Mouse (Mus musculus) embryo, embryonic 10 days (tissue): ENCODE data around the gene Trim34a.
"Not testable (repeated sequence)": the region's sequence is repeated elsewhere in the genome, so short reads cannot be mapped to it uniquely, and the experiment has no call there.

Experiments
- DNase-seq: peaks from one replicate; pipeline ENCODE4 v3.0.0-alpha.2; 2015; ENCODE audit warnings: low spot score

The Trim34a gene

DNA sequence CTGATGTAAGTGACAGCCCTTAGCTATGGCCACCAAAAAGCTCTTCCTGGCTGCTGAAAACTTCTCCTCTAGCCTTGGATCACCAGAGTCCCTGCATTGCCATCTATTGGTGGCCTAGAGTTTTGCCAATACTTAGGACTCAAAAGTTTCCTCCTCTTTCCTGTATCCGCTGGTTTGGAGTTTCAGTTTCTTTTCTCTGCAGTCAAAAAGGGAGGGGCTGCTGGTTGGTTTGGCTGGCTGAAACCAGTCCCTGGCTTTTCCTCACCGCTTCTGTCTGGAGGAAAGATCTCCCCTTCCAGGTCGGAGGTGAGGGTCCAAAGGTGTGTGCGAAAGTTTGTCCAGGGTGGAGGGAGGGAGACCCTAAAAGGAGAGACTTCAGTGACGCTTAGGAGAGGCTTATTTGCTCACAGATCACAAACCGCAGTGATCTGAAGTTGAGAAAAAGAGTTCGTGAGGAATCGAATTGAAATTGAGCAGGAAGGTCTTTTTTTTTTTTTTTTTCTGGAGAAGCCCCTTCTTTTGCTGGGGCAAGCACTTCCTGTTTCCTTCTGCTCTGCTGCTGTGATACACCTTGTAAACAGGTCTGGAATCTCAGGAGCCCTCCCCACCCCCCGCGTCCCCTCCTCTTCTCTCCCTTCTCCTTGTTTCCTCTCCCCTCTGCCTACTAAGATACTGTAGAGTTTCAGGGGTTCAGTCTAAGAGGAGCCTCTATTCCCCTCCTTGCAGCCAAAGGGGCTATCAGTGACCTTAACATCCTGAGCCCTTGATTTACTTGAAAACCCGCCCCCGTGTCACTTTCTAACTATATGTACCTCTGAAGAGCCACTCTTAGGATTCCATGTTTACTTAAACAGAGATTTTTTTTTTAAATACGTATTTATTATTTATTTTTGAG is at the start of gene Trim34a:
Gene Trim34a, plus strand, starts transcription at position 171 of the 895 bp plus-strand sequence.
- DNase-seq: peak; percentile 75

DNA sequence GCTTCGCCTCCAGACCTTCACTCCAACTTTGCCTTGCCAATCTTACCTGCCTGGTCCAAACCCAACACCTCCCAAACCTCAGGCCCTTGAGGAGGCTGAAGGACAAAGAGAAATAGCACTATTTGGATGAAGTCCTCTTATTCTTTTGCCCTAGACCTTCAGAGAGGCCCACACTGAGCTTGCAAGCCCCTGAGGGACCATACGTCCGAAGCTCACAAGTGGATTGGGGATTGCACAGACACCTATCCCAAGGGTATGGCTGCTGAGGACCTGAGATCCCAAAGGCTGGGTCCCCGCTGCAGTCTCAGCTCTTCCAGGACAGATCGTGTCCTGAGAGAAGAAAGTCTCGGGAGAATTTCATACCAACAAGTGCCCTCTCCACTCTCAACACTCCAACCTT is 48.4 kb upstream of the Trim34a start, which contains the start of gene Olfr649:
Gene Olfr649, minus strand, starts transcription at position 101 of the 400 bp plus-strand sequence.
- DNase-seq: no peak

DNA sequence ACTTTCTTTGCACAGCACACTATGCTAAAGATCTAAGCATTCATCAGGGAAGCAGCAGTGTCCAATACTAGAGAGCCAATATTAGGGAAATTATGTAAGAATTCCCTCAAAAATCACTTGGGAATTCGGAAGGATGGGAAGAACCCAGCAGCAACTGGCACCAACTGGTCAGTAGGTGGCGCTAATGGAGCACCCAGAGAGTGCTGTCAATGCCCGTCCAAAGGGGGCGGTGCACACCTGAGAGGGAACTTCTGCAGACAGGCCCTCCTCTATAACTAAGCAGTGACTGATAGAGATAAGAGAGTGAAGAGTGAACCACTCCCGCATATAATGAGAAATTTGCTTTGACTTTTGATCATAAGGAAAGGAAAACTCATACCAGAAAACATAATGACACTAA is 44.4 kb upstream of the Trim34a start:
- peak; percentile 86 for DNase-seq

DNA sequence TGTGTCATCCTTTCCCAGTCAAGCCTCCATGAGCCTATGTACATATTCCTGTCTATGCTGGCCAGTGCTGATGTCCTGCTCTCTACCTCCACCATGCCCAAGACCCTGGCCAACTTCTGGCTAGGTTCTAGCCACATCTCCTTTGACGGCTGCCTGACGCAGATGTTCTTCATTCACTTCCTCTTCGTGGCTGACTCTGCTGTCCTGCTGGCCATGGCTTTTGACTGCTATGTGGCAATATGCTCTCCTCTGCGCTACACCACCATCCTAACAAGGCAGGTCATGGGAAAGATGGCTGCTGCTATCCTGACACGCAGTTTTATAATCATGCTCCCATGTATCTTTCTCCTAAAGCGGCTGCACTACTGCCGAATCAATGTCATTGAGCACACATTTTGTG is 38.1 kb upstream of the Trim34a start:
- DNase-seq: no peak

DNA sequence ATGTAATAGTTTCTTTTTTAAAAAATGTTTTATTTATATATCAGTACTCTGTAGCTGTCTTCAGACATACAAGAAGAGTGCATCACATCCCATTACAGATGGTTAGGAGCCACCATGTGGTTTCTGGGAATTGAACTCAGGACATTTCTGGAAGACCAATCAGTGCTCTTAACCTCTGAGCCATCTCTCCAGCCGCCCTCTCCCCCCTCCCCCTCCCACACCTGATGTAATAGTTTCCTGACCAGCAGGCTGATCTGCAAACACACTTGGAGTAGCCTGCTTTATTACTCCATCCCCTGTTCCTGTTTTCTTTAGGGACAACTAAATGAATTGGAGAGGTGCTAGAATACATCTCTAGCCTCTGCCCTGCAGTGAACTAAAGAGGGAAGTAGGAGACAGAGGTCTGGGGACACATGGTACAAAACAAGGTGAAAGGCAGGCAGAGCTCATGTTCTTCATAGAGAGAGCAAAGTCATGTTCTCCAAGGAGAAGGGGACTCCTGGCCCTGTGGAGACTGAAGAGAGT is 28.2 kb upstream of the Trim34a start:
- no peak for DNase-seq

DNA sequence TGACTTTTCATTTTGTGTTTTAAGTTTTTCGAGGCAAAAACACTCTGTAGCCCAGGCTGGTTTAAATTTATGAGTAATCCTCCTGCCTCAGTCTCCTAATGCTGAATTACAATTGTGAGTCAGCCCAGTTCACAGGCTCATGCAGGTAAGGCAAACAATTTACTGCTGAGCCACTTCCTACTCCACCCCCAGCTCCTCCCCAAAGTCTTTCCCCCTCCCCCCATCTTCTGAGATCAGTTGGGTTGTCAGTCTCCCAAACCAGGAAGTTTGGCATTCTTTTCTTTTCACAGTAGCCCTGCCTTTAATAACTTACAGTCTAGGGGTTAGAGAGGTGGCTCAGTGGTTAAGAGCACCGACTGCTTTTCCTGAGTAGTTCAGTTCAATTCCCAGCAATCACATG is 26.4 kb upstream of the Trim34a start:
- no peak for DNase-seq

DNA sequence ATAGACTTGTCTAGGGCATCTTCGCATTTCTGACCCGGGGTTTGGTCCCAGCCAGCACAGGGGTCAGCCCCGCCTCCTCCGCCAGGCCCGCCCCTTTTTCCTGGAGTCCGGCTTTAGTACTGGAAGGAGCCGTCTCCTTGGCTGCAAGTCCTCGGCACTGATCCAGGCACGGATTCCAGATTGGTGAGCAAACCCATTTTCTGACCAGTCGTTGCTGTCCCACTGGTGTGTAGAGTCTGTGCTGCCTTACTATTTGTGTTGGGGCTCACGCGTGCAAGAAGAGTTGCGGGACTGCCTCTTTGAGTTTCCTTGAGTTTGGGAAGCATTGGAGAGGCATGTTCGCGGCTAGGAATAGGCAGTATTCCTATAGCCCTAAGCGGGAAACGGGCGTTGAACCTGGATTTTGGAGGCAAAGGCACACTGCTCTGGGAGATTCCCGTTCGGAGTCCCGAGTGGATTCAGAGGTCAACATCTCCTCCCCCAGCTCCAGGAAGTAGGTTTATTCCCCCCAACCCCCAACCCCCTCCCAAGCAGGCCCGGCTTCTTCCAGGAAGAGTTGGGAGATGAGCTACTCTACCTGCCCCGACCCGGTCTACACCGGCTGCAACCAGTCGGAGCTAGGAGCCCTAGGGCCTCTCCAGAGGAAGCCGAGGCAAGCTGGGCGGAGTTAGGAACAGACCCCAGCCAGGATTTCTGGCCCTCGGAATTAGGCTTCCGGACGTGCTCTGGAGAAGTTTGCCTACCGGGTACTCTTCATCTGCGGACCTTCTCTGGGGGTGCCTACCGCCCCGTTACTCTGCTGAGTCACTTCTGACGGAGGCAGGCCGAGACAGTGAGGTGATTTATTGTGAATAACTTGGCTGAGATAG is 25.3 kb upstream of the Trim34a start, which contains the start of gene Trim6:
Gene Trim6, plus strand, starts transcription at position 93 of the 869 bp plus-strand sequence.
- DNase-seq: peak; percentile 82

DNA sequence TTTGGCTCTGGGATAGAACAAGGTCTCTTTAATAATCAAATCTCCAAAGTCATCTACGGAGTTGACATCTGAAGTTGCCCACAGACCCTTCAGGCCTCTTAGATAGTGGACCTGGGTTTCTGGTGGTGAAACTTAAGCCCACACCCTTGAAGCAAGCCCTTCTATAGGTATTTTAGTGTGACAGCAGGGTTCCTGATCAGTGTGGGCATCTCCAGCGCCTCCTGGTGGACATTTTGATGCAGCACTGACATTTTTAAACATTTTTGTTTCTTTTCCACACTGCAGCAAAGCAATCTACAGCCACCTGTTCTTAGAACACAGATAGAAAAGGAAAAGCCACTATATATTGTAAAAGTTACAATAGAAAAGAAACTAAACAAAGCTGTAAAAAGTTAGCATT is 13.1 kb upstream of the Trim34a start:
- DNase-seq: peak; percentile 39

DNA sequence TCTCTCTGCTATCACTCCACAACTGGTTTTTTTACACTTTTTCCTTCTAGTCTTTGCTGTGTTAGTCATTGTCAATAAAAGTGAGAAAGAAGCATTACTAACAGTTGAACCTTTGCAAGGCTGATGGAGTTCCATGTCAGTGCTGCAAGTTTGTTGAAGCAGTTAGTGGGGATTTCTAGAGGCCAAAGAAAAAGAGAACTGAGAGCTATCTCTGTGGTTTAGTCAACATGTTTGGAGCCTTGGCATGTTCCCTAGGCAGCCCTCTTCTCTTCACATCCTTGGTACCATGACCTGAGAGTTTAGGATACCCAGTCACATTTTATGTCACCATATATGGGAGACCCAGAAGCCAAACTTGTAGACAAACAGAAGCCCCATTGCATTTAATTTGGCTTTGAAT is 3.4 kb upstream of the Trim34a start:
- no peak for DNase-seq

DNA sequence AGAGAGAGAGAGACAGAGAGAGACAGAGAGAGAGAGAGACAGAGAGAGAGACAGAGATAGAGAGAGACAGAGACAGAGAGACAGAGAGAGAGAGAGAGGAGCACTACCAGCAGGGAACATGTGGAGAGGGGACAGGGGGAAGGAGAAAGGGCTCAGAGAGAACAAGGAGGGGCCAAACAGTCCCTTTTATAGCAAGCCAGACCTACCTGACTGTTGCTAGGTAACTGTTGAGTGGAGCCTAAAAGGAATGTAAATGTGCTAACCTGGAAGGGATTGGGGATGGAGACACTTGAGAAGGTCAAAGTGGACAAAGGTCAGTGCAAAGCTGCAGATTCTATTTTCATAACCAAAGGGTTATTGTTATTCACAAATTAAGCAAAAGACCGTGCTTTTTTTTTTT is 641 bp upstream of the Trim34a start:
- DNase-seq: no peak

DNA sequence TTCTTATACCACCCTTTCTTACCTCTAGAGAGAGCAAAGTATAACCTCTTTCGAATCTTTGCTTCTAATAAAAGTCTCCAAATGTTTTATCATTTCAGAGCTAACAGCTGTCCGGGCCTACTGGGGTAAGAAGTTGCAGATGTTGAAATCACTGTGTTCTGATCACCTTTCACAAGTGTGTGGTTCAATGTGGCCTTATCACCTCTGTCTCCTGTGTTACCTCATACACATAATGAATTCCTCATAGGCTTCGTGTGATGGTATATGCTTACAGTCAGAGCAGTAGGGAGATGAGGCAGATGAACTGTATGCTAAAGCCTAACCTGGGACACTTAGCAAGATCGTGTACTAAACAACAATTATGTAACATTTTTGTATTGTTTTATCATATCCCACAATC is 16.1 kb downstream of the Trim34a start:
- not testable (repeated sequence) for DNase-seq

DNA sequence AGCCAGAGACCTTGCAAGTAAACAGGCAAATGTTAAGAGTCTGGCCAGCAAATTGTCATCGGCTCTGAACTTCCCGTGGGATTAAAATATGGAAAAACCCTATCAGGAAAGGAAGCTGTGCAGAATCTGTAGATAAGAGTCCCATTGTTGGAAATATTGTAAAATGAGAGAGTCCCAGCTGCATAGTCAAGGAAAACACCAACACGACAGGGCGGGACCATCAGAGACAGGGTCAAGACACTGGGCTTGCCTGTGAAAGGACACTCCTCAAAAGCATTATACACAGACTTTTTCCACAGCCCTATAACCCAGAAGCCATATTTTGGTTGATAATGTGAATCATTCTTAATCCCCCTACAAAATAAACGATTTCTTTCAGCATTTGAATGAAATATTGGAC is 21.1 kb downstream of the Trim34a start:
- not testable (repeated sequence) for DNase-seq

DNA sequence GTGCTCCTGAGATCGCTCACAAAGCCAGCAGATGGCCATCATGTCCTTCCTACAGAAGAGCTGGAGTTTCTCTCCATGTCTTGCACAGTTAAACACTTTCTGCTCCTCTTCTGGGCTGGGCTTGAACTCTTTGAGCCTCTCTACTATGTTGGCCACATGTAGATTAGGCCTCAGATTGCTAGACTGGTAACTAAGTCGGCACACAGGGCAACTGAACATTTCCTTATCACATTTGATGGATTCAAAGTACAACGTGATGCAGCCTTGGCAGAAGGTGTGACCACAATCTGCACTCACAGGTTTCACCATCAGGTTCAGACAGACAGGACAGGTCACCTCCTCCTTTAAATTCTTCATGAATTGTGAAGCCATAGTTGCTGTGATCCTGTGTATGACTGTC is 35.1 kb downstream of the Trim34a start:
- not testable (repeated sequence) for DNase-seq

DNA sequence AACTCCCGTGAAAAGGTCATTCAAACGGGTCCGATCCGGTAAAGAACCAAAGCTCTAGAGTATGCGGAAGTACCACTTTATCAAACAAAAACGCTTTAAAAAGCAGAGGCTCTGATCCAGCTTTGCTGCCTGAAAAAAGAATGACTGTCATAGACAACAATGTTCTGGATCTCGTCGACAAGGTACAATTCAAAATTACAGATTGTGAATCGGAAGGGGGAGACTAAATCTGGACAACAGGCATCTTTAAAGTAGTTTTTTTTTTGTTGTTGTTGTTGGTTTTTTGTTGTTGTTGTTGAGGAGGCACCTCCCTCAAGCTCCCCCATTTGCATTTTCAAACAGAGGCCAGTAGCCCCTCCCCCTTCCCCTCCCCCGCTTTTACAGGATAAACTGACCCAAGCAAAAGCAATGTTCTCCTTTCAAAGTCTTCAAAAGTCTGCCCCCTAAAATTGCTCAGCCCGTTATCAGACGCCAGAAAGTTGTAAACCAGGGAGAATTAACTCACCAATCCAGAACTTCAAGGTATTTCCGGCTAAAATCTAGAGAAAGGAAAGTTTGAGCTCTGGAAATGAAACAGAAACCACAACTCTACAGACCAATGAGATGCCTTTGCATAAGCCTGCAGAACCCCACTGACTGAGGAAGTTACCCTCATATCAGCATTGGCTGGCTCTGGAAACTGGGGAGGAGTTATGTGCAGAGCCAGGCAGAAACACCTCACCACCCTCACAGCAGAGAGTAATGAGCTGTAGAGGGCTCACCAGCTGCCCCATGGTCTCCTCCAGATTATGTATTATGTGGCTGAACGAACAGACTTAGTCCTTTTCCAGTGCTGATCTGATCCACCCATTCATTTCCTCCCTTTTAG is 43.6 kb downstream of the Trim34a start, which contains the start of gene Trim5:
Gene Trim5, minus strand, starts transcription at position 519 of the 868 bp plus-strand sequence.
- DNase-seq: not testable (repeated sequence)

DNA sequence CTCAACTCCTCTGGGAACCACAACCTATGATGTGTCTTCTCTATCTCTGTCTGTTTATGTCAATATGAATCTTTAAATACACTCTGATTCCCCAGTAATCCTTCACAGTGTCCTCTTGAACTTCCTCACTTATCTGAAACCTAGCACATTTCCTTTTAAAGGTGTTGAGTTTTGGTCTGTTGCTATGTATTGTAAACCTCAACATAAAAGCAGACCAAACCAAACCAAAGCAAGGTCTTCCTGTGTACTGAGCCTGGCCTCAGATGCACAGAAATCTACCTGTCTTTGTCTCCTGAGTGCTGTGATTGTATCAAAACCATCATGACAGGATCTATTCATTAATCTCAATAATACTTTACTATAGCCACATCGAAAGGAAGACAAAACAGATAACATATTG is 46.4 kb downstream of the Trim34a start:
- DNase-seq: no peak

DNA sequence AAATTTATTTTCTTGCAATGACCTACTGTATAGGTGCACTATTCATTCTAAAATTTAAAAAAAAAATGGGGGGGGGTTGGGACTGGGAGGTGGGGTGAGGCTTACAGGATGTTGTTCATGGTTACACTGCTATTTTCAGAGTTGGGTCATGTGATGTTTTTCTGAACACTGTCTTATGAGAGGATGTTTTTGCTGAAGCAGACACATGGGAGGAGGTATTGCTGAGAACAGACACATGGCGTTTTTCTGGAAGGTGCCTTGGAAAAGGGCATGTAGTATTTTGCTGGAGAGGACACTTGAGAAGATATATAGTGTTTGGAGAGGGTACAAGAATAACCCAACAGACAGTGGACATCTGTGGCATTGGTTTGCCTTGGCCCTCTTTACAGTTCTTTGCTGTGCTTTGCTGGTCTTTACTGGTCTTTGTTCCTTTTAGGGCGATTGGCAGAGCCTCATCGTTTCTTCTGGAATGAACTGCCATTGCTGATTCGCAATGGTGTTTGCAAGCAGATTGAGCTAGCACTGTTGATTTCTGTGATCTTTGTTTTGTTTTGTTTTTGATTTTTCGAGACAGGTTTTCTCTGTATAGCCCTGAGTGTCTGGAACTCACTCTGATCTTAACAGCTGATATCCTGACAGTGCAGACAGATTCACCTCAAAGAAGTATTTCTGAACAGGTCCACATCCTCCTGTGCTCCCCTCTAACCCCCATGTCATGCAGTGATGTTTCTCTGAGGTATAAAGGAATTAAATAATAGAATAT is 47.6 kb downstream of the Trim34a start:
- DNase-seq: no peak
